Mouse (Mus musculus): ENCODE measurements around the gene Gm11034. TPM values are rescaled to one million over a fixed set of nuclear protein-coding genes. Genes with fewer than 3 reads are reported as not detected.
A peak's percentile ranks its signal among the peaks of the same experiment; 100 is the strongest.

Gm11034 gene
- polyA plus RNA-seq, 1 experiment from 2014 or later, result not detected

- Histone ChIP-seq H3K9ac (replicated peaks) (no peak overlapping the region), H3K27ac (ENCODE audit: low read depth) (no peak overlapping the region), H3K4me2 (ENCODE audit: low read depth, low read length) (no peak overlapping the region), H3K27me3 (ENCODE audit: insufficient read depth, low read length) (no peaks in the 10 kb centered on the region), H3K4me3 (ENCODE audit: low read depth, low read length) (no peak overlapping the region), H3K4me1 (ENCODE audit: insufficient read depth) (peaks cover 9% of the 10 kb centered on the region), H3K9me3 (ENCODE audit: low read length) (no peaks in the 10 kb centered on the region), H3K36me3 (replicated peaks; ENCODE audit: insufficient read depth, low read length) (no peaks in the 10 kb centered on the region)
- ATAC-seq (no peak), DNase-seq (no peak)
- TF ChIP-seq EP300 (IDR thresholded peaks at IDR 0.05; ENCODE audit: low read depth), result no peak
- TF ChIP-seq CTCF (IDR thresholded peaks at IDR 0.05; ENCODE audit: low read depth), result no peak
- WGBS (ENCODE audit: insufficient replicate concordance), result 64% methylated on average over 2 of the region's 2 CpGs
These were observed 25.6 kb downstream of the Gm11034 start for GRCm38 (mm10) chr8:72187793-72188331.

- ATAC-seq (peak; percentile 50), DNase-seq (no peak)
- no peak overlapping the region for H3K9ac ChIP-seq (replicated peaks)
- no peak overlapping the region for H3K4me2 ChIP-seq (ENCODE audit: low read depth, low read length)
- H3K27ac ChIP-seq (ENCODE audit: low read depth), result peak overlapping the region; percentile 51
- H3K4me3 ChIP-seq (ENCODE audit: low read depth, low read length), result no peak overlapping the region
- H3K4me1 ChIP-seq (ENCODE audit: insufficient read depth), result peaks cover 5% of the 10 kb centered on the region
- 48% methylated on average over 2 of the region's 2 CpGs for WGBS (ENCODE audit: insufficient replicate concordance)
- peaks cover 26% of the 10 kb centered on the region for H3K36me3 ChIP-seq (replicated peaks; ENCODE audit: insufficient read depth, low read length)
- no peaks in the 10 kb centered on the region for H3K27me3 ChIP-seq (ENCODE audit: insufficient read depth, low read length)
- TF ChIP-seq CTCF (IDR thresholded peaks at IDR 0.05; ENCODE audit: low read depth), result no peak
- no peak for TF ChIP-seq EP300 (IDR thresholded peaks at IDR 0.05; ENCODE audit: low read depth)
- H3K9me3 ChIP-seq (ENCODE audit: low read length), result no peaks in the 10 kb centered on the region
These were observed 29.8 kb downstream of the Gm11034 start for GRCm38 (mm10) chr8:72183554-72184202.

- Histone ChIP-seq H3K4me3 (ENCODE audit: low read depth, low read length) (no peak overlapping the region), H3K27ac (ENCODE audit: low read depth) (no peak overlapping the region), H3K27me3 (ENCODE audit: insufficient read depth, low read length) (no peaks in the 10 kb centered on the region), H3K9ac (replicated peaks) (no peak overlapping the region), H3K9me3 (ENCODE audit: low read length) (no peaks in the 10 kb centered on the region), H3K36me3 (replicated peaks; ENCODE audit: insufficient read depth, low read length) (peaks cover 84% of the 10 kb centered on the region), H3K4me1 (ENCODE audit: insufficient read depth) (no peaks in the 10 kb centered on the region), H3K4me2 (ENCODE audit: low read depth, low read length) (no peak overlapping the region)
- TF ChIP-seq EP300 (IDR thresholded peaks at IDR 0.05; ENCODE audit: low read depth) (no peak), CTCF (IDR thresholded peaks at IDR 0.05; ENCODE audit: low read depth) (peak; percentile 92)
- 66% methylated on average over 5 of the region's 5 CpGs for WGBS (ENCODE audit: insufficient replicate concordance)
- ATAC-seq (peak; percentile 64), DNase-seq (peak; percentile 80)
These were observed 36.0 kb downstream of the Gm11034 start for GRCm38 (mm10) chr8:72177346-72177925.

- peak; percentile 92 for ATAC-seq
- peak overlapping the region; percentile 88 for H3K27ac ChIP-seq (ENCODE audit: low read depth)
- no peak overlapping the region; the same call in 1 of the 2 replicates for H3K9ac ChIP-seq (replicated peaks)
- H3K4me2 ChIP-seq (ENCODE audit: low read depth, low read length), result no peak overlapping the region
- WGBS (ENCODE audit: insufficient replicate concordance), result 58% methylated on average over 3 of the region's 3 CpGs
- H3K36me3 ChIP-seq (replicated peaks; ENCODE audit: insufficient read depth, low read length), result peaks cover 69% of the 10 kb centered on the region
- H3K4me1 ChIP-seq (ENCODE audit: insufficient read depth), result peaks cover 27% of the 10 kb centered on the region
- TF ChIP-seq EP300 (IDR thresholded peaks at IDR 0.05; ENCODE audit: low read depth) (no peak), CTCF (IDR thresholded peaks at IDR 0.05; ENCODE audit: low read depth) (no peak)
- no peaks in the 10 kb centered on the region for H3K27me3 ChIP-seq (ENCODE audit: insufficient read depth, low read length)
- no peaks in the 10 kb centered on the region for H3K9me3 ChIP-seq (ENCODE audit: low read length)
- no peak overlapping the region for H3K4me3 ChIP-seq (ENCODE audit: low read depth, low read length)
- peak; percentile 57 for DNase-seq
These were observed 43.7 kb downstream of the Gm11034 start for GRCm38 (mm10) chr8:72169681-72170249.

DNA sequence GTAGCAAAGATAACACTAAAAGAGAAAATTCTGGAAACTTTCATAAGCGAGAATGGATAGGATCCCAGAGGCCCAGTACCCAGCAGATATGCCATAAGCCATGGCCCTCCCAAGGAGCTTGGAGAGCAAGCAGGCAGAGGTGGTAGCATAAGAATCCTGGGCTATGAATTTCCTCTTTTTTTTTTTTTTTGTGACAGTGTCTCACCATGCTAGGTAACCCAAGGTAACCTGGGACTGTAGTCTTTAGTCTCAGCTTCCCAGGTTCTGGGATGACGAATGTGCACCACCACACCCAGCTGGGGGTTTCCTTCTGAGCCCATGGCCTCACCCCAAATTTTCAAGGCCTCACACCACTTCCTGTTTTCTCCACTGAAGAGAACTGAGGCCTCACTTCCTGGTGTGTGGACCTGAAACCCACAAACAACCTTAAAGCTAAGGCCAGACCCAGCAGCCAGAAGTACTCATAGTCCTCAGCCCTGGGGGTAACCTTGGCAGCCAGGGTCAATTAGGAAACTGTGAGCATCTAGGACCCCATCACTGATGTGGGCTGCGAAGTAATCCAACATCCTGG is 44.3 kb downstream of the Gm11034 start:
- no peak for TF ChIP-seq EP300 (IDR thresholded peaks at IDR 0.05; ENCODE audit: low read depth)
- no peak for TF ChIP-seq CTCF (IDR thresholded peaks at IDR 0.05; ENCODE audit: low read depth)
- peaks cover 68% of the 10 kb centered on the region for H3K36me3 ChIP-seq (replicated peaks; ENCODE audit: insufficient read depth, low read length)
- H3K27me3 ChIP-seq (ENCODE audit: insufficient read depth, low read length), result no peaks in the 10 kb centered on the region
- peak; percentile 42 for DNase-seq
- peaks cover 27% of the 10 kb centered on the region for H3K4me1 ChIP-seq (ENCODE audit: insufficient read depth)
- 65% methylated on average over 3 of the region's 3 CpGs for WGBS (ENCODE audit: insufficient replicate concordance)
- peak overlapping the region; percentile 88 for H3K27ac ChIP-seq (ENCODE audit: low read depth)
- H3K9ac ChIP-seq (replicated peaks), result no peak overlapping the region; the same call in 1 of the 2 replicates
- H3K4me2 ChIP-seq (ENCODE audit: low read depth, low read length), result no peak overlapping the region
- no peaks in the 10 kb centered on the region for H3K9me3 ChIP-seq (ENCODE audit: low read length)
- peak; percentile 33 for ATAC-seq
- no peak overlapping the region for H3K4me3 ChIP-seq (ENCODE audit: low read depth, low read length)

Other genes starting within 250 kb of the Gm11034 start
- 4.8 and 5.8 TPM in 2 replicates for gene Cyp4f18, start 204.0 kb downstream of the Gm11034 start, polyA plus RNA-seq (2015; fragmentation: Nextera tagmentation; extraction: Ambion mirVana)
- gene Olfr372, start 172.4 kb downstream of the Gm11034 start, polyA plus RNA-seq (2015; fragmentation: Nextera tagmentation; extraction: Ambion mirVana), result not detected in 2 replicates
- 0.02 TPM in 1 of 2 replicates, not detected in the other for gene Olfr373, start 130.5 kb downstream of the Gm11034 start, polyA plus RNA-seq (2015; fragmentation: Nextera tagmentation; extraction: Ambion mirVana)
- not detected in 2 replicates for gene Olfr374, start 106.6 kb downstream of the Gm11034 start, polyA plus RNA-seq (2015; fragmentation: Nextera tagmentation; extraction: Ambion mirVana)
- gene Tpm4, start 78.7 kb downstream of the Gm11034 start, polyA plus RNA-seq (2015; fragmentation: Nextera tagmentation; extraction: Ambion mirVana), result 80.0 and 86.6 TPM in 2 replicates
- 57.3 and 58.1 TPM in 2 replicates for gene Rab8a, start 52.4 kb downstream of the Gm11034 start, polyA plus RNA-seq (2015; fragmentation: Nextera tagmentation; extraction: Ambion mirVana)
- gene Hsh2d, start 24.0 kb downstream of the Gm11034 start, polyA plus RNA-seq (2015; fragmentation: Nextera tagmentation; extraction: Ambion mirVana), result 0.59 and 0.68 TPM in 2 replicates
- gene Cib3, start 799 bp downstream of the Gm11034 start, polyA plus RNA-seq (2015; fragmentation: Nextera tagmentation; extraction: Ambion mirVana), result not detected in 2 replicates
- 27.5 and 28.4 TPM in 2 replicates for gene Fam32a, start 6.1 kb upstream of the Gm11034 start, polyA plus RNA-seq (2015; fragmentation: Nextera tagmentation; extraction: Ambion mirVana)
- gene Ap1m1, start 26.4 kb upstream of the Gm11034 start, polyA plus RNA-seq (2015; fragmentation: Nextera tagmentation; extraction: Ambion mirVana), result 40.7 and 41.7 TPM in 2 replicates
- 6.3 and 6.4 TPM in 2 replicates for gene Gm10282, start 91.6 kb upstream of the Gm11034 start, polyA plus RNA-seq (2015; fragmentation: Nextera tagmentation; extraction: Ambion mirVana)
- gene Klf2, start 105.4 kb upstream of the Gm11034 start, polyA plus RNA-seq (2015; fragmentation: Nextera tagmentation; extraction: Ambion mirVana), result 5.6 and 7.4 TPM in 2 replicates
- 9.3 and 10.1 TPM in 2 replicates for gene Eps15l1, start 207.8 kb upstream of the Gm11034 start, polyA plus RNA-seq (2015; fragmentation: Nextera tagmentation; extraction: Ambion mirVana)
- gene Calr3, start 230.2 kb upstream of the Gm11034 start, polyA plus RNA-seq (2015; fragmentation: Nextera tagmentation; extraction: Ambion mirVana), result 0.46 and 0.72 TPM in 2 replicates
- gene 1700030K09Rik, start 230.2 kb upstream of the Gm11034 start, polyA plus RNA-seq (2015; fragmentation: Nextera tagmentation; extraction: Ambion mirVana), result 2.1 and 2.2 TPM in 2 replicates

Data from liver, postnatal 0 days (tissue).